Mouse (Mus musculus) spleen, adult 2 months (tissue): Measurements from ENCODE around the gene Arid1b.

Experiments used
- CTCF ChIP-seq: fragments of 200-500 bp; IDR thresholded peaks from 2 replicates; pipeline ENCODE4 v1.5.1; 2011; ENCODE audit warnings: mild to moderate bottlenecking, inconsistent platforms; ENCODE audit not compliant: insufficient read depth, insufficient read length, insufficient replicate concordance; ENCODE audit errors: extremely low read depth
- POLR2A ChIP-seq: fragments of 200-500 bp; IDR thresholded peaks from 2 replicates; pipeline ENCODE4 v1.6.1; 2011; ENCODE audit warnings: low read depth, low read length, inconsistent platforms

DNA sequence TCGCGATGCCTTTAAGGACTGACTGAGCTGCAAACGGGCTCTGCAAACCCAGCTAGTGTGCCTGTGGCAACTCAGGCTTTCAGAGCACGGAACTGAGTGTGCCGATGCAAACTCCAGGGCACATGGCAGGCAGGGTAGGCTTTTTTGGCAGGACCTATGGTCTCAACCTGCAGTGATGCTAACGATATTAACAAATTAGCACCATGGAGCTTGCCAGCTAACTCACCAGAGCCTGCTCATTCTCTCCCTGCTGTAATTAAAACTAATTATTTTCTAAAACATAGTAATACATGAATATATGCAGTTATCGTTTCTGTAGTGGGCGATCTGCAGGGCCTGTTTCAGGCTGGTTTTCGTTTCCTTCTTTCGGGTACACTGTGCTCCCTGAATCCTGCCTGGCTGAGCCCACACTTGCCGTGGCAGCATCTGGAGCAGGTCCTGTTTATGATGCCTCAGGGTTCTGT, 316.3 kb downstream of the Arid1b start:
- TF ChIP-seq POLR2A = no peak
- TF ChIP-seq CTCF = no peak
